Mouse (Mus musculus) spleen, embryonic (tissue): ENCODE measurements around the gene Klhl40.

Experiments used
- CTCF ChIA-PET: fragments of 350-600 bp; sonication (Branson Sonifier 250); formaldehyde crosslinking; loops from one replicate; lab custom pipeline; 2022; lab: Charles Lee

Klhl40 gene

DNA sequence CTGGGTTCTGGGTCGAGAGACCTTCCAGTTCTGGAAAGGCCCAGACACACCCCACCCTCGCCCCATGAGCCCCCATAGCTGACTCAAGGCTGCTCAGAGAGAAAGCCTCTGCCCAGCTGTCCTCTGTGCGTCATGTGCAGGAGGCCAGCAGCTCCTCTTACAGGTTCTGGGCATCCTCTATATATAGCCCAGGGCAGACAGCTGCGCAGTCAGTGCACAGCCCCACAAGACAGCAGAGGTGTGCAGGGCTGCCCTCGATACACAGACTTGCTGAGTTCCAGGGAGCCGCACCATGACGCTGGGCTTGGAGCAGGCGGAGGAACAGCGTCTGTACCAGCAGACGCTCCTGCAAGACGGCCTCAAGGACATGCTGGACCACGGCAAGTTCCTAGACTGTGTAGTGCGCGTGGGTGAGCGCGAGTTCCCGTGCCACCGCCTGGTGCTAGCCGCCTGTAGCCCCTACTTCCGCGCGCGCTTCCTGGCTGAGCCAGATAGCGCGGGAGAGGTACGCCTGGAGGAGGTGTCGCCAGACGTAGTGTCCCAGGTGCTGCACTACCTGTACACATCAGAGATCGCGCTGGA lies at the start of gene Klhl40:
Gene Klhl40 (plus strand): TSS at position 124 of the 582 bp plus-strand sequence.
- CTCF ChIA-PET: no interaction called here

GRCm38 (mm10) chr9:121740490-121740889 lies 36.9 kb upstream of the Klhl40 start:
- CTCF ChIA-PET: no interaction called here

DNA sequence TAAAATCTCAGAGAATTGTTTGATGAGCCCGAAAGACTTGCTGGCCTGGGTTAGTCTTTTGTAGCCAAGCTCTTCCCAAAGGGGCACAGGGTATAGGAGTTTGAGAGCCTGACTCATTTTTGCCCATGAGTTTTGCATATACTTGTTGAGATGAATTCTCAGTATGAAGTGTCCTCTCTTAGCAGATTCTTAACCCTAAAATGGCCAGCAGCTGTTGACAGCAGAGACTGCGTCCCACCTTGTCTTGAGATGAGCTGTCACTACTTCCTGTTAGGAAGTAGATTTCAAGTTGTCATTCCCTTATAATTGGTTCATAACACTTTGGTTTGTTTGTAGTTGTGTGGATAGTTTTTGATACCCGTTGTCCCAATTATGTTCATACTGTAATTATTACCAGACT lies 36.2 kb upstream of the Klhl40 start:
- CTCF ChIA-PET: interaction anchor here (0.7 to 1.1 kb wide), 2 partner anchors 16 to 43 kb away, joined by 3 read pairs; no protein-coding TSS in a partner anchor

DNA sequence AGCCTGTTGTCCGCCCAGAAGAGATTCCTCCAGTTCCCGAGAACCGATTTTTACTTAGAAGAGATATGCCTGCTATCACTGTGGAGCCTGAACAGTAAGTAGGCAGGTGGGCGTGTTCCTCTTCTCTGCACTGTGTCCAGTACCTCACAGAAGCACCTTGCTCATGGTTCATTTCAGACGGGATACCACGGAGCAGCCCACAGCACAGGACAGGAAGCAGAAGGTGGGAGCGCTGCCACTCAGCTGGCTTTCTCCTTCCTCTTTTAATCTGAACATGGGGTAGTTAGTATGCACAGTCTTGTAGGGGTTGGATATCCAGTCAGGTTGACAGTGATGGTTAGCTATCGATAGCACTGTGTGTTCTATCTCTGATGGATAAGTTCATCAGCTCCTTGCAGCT lies 33.4 kb upstream of the Klhl40 start:
- CTCF ChIA-PET: interaction anchor here (0.5 kb wide), 1 partner anchor 39 kb away, joined by 5 read pairs; no protein-coding TSS in a partner anchor

GRCm38 (mm10) chr9:121752774-121753173 lies 24.6 kb upstream of the Klhl40 start:
- CTCF ChIA-PET: no interaction called here

- CTCF ChIA-PET: no interaction called here
Observed at GRCm38 (mm10) chr9:121754624-121755023, 22.8 kb upstream of the Klhl40 start.

DNA sequence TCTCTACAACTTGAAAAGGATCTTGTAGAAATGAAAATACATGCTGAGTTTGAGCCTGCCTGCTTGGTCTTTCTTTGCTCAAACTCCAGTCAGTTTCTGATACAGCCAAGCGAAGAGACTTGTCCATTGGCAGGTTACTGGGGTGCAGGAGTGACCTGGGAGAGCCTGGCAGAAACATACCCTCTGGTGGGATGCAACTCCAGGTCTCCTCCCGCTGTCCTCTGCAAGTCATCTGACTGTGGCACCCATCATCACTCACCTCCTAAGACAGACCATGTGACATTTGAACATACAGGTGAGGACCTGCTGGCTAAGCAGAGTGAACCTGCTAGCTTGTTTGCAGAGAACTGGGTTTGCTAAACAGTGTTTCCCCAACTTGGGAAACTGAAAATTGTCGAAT lies 20.6 kb upstream of the Klhl40 start:
- CTCF ChIA-PET: no interaction called here

- CTCF ChIA-PET: no interaction called here
Observed at GRCm38 (mm10) chr9:121757432-121757831, 20.0 kb upstream of the Klhl40 start.

GRCm38 (mm10) chr9:121757835-121758814 lies 19.3 kb upstream of the Klhl40 start:
- CTCF ChIA-PET: no interaction called here

GRCm38 (mm10) chr9:121759091-121760081 lies 18.0 kb upstream of the Klhl40 start, which contains the start of gene Zfp651:
Zfp651 (plus strand) TSS chr9:121759330.
- CTCF ChIA-PET: no interaction called here

DNA sequence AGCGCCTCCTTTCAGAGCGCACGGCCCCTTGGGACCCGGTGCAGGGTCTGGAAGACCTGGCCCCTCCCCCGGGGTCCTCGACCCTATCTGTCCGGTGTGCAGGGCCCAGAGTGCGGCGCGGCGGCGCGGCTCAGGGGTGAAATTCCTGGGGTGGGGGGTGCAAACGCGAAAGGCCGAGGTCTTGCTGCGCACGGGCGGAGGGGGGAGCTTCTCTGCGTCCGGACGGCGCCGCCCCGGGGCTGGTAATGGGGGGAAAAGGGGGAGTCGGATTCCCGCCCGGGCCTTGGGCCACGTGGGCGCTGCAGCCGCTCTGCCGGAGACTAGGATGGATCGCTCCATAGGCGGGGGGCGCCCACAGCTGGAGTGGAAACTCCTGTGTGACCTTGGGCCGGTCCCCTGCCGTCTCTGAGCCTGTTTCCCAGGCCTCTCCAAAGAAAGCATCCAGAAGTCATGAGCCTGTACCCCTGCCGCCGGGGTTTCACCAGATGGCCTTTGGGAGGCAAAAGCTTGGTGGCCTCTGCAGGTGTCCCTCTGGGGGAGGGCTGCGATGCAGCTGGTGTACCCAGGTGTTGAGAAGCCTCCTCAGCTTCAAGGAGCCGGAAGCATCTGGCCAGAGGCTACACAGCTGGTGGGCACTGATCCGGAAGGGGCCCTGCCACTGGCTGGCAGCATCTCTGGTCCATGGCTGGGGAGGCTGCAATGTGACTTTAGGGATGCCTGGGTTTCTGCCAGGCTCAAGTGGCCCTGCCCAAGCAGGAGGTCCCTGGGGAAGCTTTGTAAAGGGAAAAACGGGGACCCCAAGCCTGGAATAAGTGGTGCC lies 16.9 kb upstream of the Klhl40 start:
- CTCF ChIA-PET: no interaction called here

- CTCF ChIA-PET: no interaction called here
Observed at GRCm38 (mm10) chr9:121761091-121761665, 16.2 kb upstream of the Klhl40 start.

DNA sequence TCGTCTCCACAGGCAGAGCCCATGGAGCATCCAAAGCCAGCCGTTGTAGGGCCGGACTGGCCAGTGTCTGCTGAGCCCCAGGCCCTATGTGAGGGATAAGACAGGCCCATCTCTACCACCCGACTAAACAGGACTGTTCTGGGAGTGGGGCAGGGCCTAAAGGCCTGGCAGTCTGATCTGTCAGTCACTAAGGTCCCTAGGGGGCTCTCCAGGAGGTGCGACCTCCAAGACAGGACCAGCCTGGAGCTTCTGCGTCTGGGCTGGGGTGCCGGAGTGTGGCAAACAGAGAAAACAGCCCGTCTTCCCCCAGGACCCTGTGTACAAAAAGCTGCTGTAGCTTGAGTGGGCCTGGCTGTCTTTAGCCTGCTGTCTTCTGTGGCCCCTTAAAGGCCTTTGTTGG lies 15.6 kb upstream of the Klhl40 start:
- CTCF ChIA-PET: no interaction called here

DNA sequence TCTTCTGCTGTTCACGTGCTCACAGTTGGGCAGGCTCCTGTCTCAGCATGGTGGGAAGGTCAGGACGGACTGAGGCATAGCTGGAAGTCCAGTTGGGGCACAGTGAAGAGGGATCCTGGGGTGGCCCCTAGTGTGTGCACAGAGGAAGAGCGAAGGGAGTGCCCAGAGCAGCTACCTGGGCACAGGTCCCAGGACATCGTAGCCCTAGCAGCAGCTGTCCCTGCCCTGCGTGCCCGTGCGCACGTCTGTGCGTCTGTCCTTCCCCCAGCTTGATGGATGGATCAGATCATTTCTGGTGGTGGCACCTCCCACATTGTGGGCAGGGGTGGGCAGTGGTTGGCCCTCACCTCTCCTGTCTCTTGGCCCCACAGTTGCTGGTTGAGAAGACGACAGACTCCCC lies 15.2 kb upstream of the Klhl40 start:
- CTCF ChIA-PET: no interaction called here

DNA sequence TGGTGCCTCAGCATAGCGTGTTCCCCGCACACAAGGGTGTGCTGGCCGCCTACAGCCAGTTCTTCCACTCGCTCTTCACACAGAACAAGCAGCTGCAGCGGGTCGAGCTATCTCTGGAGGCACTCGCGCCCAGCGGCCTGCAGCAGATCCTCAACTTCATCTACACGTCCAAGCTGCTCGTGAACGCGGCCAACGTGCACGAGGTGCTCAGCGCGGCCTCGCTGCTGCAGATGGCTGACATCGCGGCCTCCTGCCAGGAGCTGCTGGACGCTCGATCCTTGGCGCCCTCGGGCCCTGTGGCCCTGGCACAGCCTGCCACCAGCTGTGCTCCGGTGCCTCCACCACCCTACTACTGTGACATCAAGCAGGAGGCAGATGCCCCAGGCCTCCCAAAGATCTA lies 14.6 kb upstream of the Klhl40 start:
- CTCF ChIA-PET: no interaction called here

DNA sequence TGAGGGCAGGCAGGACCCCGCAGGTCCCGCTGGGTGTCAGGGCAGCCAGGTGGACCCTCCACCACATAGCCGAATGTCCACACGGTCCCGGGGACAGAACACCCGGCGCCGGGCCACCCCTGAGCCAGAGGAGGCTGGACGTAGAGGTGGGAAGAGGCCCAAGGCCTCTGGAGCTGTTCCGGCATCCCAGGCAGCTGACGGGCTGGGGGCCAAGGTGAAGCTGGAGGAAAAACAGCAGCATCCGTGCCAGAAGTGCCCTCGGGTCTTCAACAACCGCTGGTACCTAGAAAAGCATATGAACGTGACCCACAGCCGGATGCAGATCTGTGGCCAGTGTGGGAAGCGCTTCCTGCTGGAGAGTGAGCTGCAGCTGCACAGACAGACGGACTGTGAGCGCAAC lies 13.7 kb upstream of the Klhl40 start:
- CTCF ChIA-PET: no interaction called here

DNA sequence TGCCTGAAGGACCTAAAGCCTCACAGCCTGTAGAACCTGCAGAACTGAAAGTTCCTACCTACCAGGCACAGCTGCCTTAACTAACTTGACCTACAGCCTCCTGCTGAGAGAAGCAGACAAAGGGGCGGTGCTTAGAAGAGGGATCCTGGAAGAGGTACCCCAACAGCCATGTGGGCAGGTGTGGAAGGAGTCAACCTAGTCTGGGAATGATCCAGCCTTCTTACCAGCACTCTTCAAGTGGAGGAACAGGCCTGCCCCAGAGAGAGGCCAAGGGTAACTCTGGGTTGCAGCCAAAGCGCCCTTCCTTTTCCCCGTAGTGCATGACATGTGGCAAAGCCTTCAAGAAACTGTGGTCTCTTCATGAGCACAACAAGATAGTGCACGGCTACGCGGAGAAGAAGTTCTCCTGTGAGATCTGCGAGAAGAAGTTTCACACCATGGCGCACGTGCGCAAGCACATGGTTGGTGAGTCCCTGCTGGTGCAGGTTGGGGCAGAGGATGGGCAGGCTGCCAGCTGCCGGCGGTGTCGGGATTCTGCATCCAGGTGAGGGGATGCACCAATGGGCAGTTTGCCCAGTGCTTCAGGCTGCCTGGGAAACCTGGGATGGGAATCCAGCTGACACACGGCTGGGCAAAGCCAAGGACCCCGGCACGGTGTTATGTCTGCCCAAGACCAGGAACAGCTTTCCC lies 12.1 kb upstream of the Klhl40 start:
- CTCF ChIA-PET: no interaction called here

DNA sequence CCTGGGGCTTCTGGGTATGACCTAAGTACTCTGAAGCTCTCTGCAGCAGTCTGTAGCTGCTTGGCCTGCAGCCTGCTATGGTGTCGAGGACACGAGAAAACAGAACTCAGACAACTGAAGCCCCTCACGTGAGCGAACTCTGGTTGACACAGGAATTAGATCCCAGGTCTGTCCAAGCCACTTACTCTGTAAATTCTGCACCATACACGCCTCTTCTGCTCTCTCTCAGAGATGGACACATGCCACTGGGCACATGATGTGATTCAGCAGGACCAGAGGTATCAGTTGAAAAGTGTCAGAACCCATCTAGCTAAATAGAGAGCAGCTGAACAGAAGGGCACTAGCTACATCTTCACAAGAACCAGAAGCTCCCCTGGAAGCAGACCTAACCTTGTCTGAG lies 5.0 kb upstream of the Klhl40 start:
- CTCF ChIA-PET: no interaction called here

DNA sequence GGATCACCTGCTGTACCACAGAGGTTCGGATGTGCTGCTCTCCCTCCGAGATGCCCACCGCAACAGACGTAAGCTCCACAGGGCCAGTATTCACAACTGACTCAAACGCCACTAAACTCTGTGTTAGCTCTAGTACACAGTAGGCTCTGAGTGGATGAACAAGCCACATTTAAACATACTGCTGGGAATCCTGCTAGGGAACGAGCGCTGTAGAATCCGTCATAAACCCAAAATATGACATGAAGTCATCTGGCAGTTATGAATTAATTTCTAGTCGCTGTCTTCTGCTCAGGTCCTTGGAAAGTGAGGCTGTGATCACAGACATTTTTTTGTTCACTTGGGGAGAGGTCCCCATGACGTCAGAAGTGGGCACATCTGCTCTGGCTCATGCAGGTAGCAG lies 1.5 kb upstream of the Klhl40 start:
- CTCF ChIA-PET: no interaction called here

GRCm38 (mm10) chr9:121776511-121776910 lies 896 bp upstream of the Klhl40 start:
- CTCF ChIA-PET: no interaction called here
